Mouse (Mus musculus): Measurements from ENCODE around the gene Gpatch4.

- TF ChIP-seq POLR2A (IDR thresholded peaks at IDR 0.05; ENCODE audit: low read depth, low read length) (no peak), CTCF (conservative IDR thresholded peaks at IDR 0.05; ENCODE audit: insufficient read depth, insufficient read length, low read depth, low read length) (no peak)
Observed at GRCm38 (mm10) chr3:88074351-88074750, 31.4 kb downstream of the Gpatch4 start.

All from kidney, adult 2 months (tissue).